Mouse (Mus musculus) lung, embryonic 16.5 days (tissue): ENCODE measurements around the gene Arl2. TPM values are rescaled to one million over a fixed set of nuclear protein-coding genes. Genes with fewer than 3 reads are reported as not detected.

Experiments
- ATAC-seq: fragments of 200-750 bp; cut with Nextera tagmentation; 2 replicates; pipeline ENCODE4 v1.8.0; 2017; ENCODE audit warnings: low read depth, mild to moderate bottlenecking, moderate library complexity
- H3K27ac ChIP-seq: fragments of 300-500 bp; sonication (generic); 2 replicates; pipeline ENCODE4 v1.5.1; 2014; ENCODE audit warnings: mild to moderate bottlenecking, control low read depth, low read length
- H3K27me3 ChIP-seq: fragments of 300-500 bp; sonication (generic); 2 replicates; pipeline ENCODE4 v1.6.1; 2014; ENCODE audit warnings: low read depth, low read length, mixed read lengths; ENCODE audit not compliant: control insufficient read depth, insufficient read depth
- H3K36me3 ChIP-seq: fragments of 300-500 bp; sonication (generic); 2 replicates; pipeline ENCODE4 v1.6.1; 2014; ENCODE audit warnings: low read length; ENCODE audit not compliant: control insufficient read depth, insufficient read depth
- H3K4me1 ChIP-seq: fragments of 300-500 bp; sonication (generic); replicated peaks from 2 replicates; pipeline ENCODE4 v1.6.1; 2014; ENCODE audit warnings: low read length, mixed read lengths; ENCODE audit not compliant: control insufficient read depth, insufficient read depth
- H3K4me2 ChIP-seq: fragments of 300-500 bp; sonication (generic); 2 replicates; pipeline ENCODE4 v1.6.1; 2014; ENCODE audit warnings: low read depth, low read length, control low read depth
- H3K4me3 ChIP-seq: fragments of 300-500 bp; sonication (generic); 2 replicates; pipeline ENCODE4 v1.5.1; 2014; ENCODE audit warnings: mild to moderate bottlenecking, low read length, control low read depth
- H3K9ac ChIP-seq: fragments of 300-500 bp; sonication (generic); 2 replicates; pipeline ENCODE4 v1.6.1; 2014; ENCODE audit warnings: low read length, control low read depth
- H3K9me3 ChIP-seq: fragments of 300-500 bp; sonication (generic); 2 replicates; pipeline ENCODE4 v1.6.1; 2016; ENCODE audit warnings: low read length; ENCODE audit not compliant: control insufficient read depth
- WGBS: fragments of 180-500 bp; shearing (Covaris S2); extraction: QIAGEN DNeasy Blood & Tissue Kit; methylation state at CpG from one replicate; pipeline ENCODE4 v1.1.7; 2014; 5-methylcytosine and 5-hydroxymethylcytosine counted together
- polyA plus RNA-seq: library from polyadenylated mRNA; unstranded; fragments of >200 nt; fragmentation: Nextera tagmentation; extraction: Ambion mirVana; gene quantifications from 2 replicates; pipeline ENCODE4 v1.2.1, GENCODE M21; 2015

The Arl2 gene
- polyA plus RNA-seq, 1 experiment from 2014 or later: 95.2 TPM

- Histone ChIP-seq H3K9me3 (no peaks in the 10 kb centered on the region), H3K27me3 (no peaks in the 10 kb centered on the region), H3K27ac (peak overlapping the region; percentile 99), H3K4me3 (peak overlapping the region; percentile 89), H3K4me1 (peaks cover 15% of the 10 kb centered on the region), H3K9ac (peak overlapping the region; percentile 64), H3K36me3 (peaks cover 18% of the 10 kb centered on the region), H3K4me2 (peak overlapping the region; percentile 80)
- WGBS: 0% methylated on average over 8 of the region's 8 CpGs
- ATAC-seq: peak; percentile 34
These were observed 22.6 kb downstream of the Arl2 start for GRCm38 (mm10) chr19:6118677-6119185.

- Histone ChIP-seq H3K9me3 (no peaks in the 10 kb centered on the region), H3K4me3 (peak within 1 kb of the TSS; percentile 89), H3K9ac (peak within 1 kb of the TSS; percentile 88), H3K36me3 (peaks cover 19% of the 10 kb centered on the region), H3K27me3 (no peaks in the 10 kb centered on the region), H3K27ac (peak within 1 kb of the TSS; percentile 99), H3K4me1 (peaks cover 15% of the 10 kb centered on the region), H3K4me2 (peak within 1 kb of the TSS; percentile 80)
- under 1% methylated on average over 74 of the region's 77 CpGs for WGBS
- ATAC-seq: peak; percentile 91
These were observed 23.2 kb downstream of the Arl2 start, which contains the start of gene Sac3d1 for GRCm38 (mm10) chr19:6117986-6118676. Gene Sac3d1, minus strand, starts transcription at chr19:6118650.

- H3K9ac ChIP-seq: peak overlapping the region; percentile 88
These were observed 23.9 kb downstream of the Arl2 start for GRCm38 (mm10) chr19:6117346-6117985.

GRCm38 (mm10) chr19:6116113-6116850, 25.1 kb downstream of the Arl2 start:
- Histone ChIP-seq H3K4me2 (peak overlapping the region; percentile 80; the same call in 1 of the 2 replicates), H3K4me1 (peaks cover 15% of the 10 kb centered on the region), H3K27me3 (no peaks in the 10 kb centered on the region), H3K4me3 (no peak overlapping the region; the same call in 1 of the 2 replicates), H3K36me3 (peaks cover 22% of the 10 kb centered on the region), H3K27ac (no peak overlapping the region), H3K9ac (peak overlapping the region; percentile 32), H3K9me3 (no peaks in the 10 kb centered on the region)
- no peak for ATAC-seq
- WGBS: 80% methylated on average over 14 of the region's 15 CpGs

More at GRCm38 (mm10) chr19:6117346-6117985, 23.9 kb downstream of the Arl2 start:
- H3K27ac ChIP-seq: peak overlapping the region; percentile 99
- ATAC-seq: no peak
- peaks cover 22% of the 10 kb centered on the region for H3K36me3 ChIP-seq
- H3K4me1 ChIP-seq: peaks cover 15% of the 10 kb centered on the region
- no peaks in the 10 kb centered on the region for H3K27me3 ChIP-seq
- peak overlapping the region; percentile 80 for H3K4me2 ChIP-seq
- no peaks in the 10 kb centered on the region for H3K9me3 ChIP-seq
- peak overlapping the region; percentile 89 for H3K4me3 ChIP-seq
- 4% methylated on average over 32 of the region's 32 CpGs for WGBS

GRCm38 (mm10) chr19:6113116-6113515, 28.2 kb downstream of the Arl2 start:
- Histone ChIP-seq H3K9ac (no peak overlapping the region), H3K4me3 (no peak overlapping the region), H3K27ac (no peak overlapping the region), H3K4me2 (no peak overlapping the region), H3K9me3 (no peaks in the 10 kb centered on the region), H3K4me1 (peaks cover 10% of the 10 kb centered on the region), H3K27me3 (no peaks in the 10 kb centered on the region), H3K36me3 (peaks cover 22% of the 10 kb centered on the region)
- 28% methylated on average over 6 of the region's 6 CpGs for WGBS
- no peak for ATAC-seq

GRCm38 (mm10) chr19:6105586-6105985, 35.8 kb downstream of the Arl2 start, which contains the start of gene Naaladl1:
Gene Naaladl1, plus strand, starts transcription at chr19:6105782.
- no peaks in the 10 kb centered on the region for H3K27me3 ChIP-seq
- no peak within 1 kb of the TSS for H3K9ac ChIP-seq
- WGBS: 77% methylated on average over 7 of the region's 7 CpGs
- H3K4me3 ChIP-seq: no peak within 1 kb of the TSS
- H3K4me1 ChIP-seq: no peaks in the 10 kb centered on the region
- no peaks in the 10 kb centered on the region for H3K9me3 ChIP-seq
- no peak within 1 kb of the TSS for H3K4me2 ChIP-seq
- no peak within 1 kb of the TSS for H3K27ac ChIP-seq
- H3K36me3 ChIP-seq: no peaks in the 10 kb centered on the region
- no peak for ATAC-seq

GRCm38 (mm10) chr19:6104476-6104875, 36.9 kb downstream of the Arl2 start:
- Histone ChIP-seq H3K4me1 (no peaks in the 10 kb centered on the region), H3K4me3 (no peak overlapping the region), H3K9me3 (no peaks in the 10 kb centered on the region), H3K36me3 (no peaks in the 10 kb centered on the region), H3K4me2 (no peak overlapping the region), H3K27me3 (no peaks in the 10 kb centered on the region), H3K9ac (no peak overlapping the region), H3K27ac (no peak overlapping the region)
- WGBS: 74% methylated on average over 4 of the region's 4 CpGs
- ATAC-seq: no peak

- no peaks in the 10 kb centered on the region for H3K4me1 ChIP-seq
- no peak overlapping the region for H3K4me2 ChIP-seq
- ATAC-seq: no peak
- no peak overlapping the region for H3K27ac ChIP-seq
- no peak overlapping the region for H3K9ac ChIP-seq
- H3K9me3 ChIP-seq: no peaks in the 10 kb centered on the region
- no peak overlapping the region for H3K4me3 ChIP-seq
- no peaks in the 10 kb centered on the region for H3K36me3 ChIP-seq
- H3K27me3 ChIP-seq: no peaks in the 10 kb centered on the region
- WGBS: 68% methylated on average over 6 of the region's 6 CpGs
These were observed 39.0 kb downstream of the Arl2 start for GRCm38 (mm10) chr19:6102169-6102853.
